Mouse (Mus musculus) megakaryocyte, embryonic 14.5 days (primary cell): ENCODE results near the gene Akain1. TPM values are rescaled to one million over a fixed set of nuclear protein-coding genes. Genes with fewer than 3 reads are reported as not detected.

Source experiments
- H3K27me3 ChIP-seq: replicated peaks from 2 replicates; pipeline ENCODE3; 2012; ENCODE audit warnings: inconsistent platforms
- H3K36me3 ChIP-seq: replicated peaks from 2 replicates; pipeline ENCODE3; 2012; ENCODE audit warnings: low read length, inconsistent platforms, mixed read lengths
- H3K4me1 ChIP-seq: 2 replicates; pipeline ENCODE4 v1.6.1; 2012; ENCODE audit warnings: inconsistent platforms
- H3K4me3 ChIP-seq: replicated peaks from 2 replicates; pipeline ENCODE3; 2012; ENCODE audit warnings: moderate library complexity, mild to moderate bottlenecking, inconsistent platforms
- H3K9me3 ChIP-seq: 2 replicates; pipeline ENCODE4 v1.6.1; 2012; ENCODE audit warnings: inconsistent platforms
- FLI1 ChIP-seq: IDR thresholded peaks from 2 replicates; pipeline ENCODE4 v1.6.1; 2012; ENCODE audit warnings: low read length, inconsistent platforms, mixed read lengths
- GATA1 ChIP-seq: IDR thresholded peaks from 3 replicates; pipeline ENCODE4 v1.6.1; 2012; ENCODE audit warnings: mixed read lengths, low read length, inconsistent platforms, borderline replicate concordance
- polyA plus RNA-seq: library from polyadenylated mRNA; stranded (reverse); fragments of >175 nt; gene quantifications from 2 replicates; pipeline ENCODE4 v1.2.3, GENCODE M21; 2012; ENCODE audit warnings: low replicate concordance; ENCODE audit not compliant: insufficient read depth

The Akain1 gene
- polyA plus RNA-seq, 1 experiment = not detected

DNA sequence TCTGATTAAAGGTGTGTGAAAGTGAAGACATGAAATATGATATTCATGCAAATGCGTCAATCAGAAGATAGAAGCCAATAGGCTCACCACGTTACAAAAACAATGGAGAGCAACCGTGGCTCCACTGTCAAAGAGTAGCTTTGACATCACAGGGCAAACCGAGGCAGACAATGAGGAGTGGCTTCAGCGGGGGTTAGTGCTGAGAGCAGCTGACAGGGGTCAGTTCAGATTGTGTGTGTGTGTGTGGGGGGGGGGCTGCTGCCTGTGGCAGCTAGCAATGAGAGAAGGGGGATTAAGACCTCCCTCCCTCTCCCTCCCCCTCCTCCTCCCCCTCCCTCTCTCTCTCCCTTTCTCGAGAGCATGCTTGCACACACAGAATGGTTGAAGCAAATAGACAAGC is 60.3 kb downstream of the Akain1 start:
- H3K9me3 ChIP-seq = peaks cover 9% of the 10 kb centered on the region
- no peaks in the 10 kb centered on the region for H3K4me1 ChIP-seq
- no peaks in the 10 kb centered on the region for H3K27me3 ChIP-seq
- no peaks in the 10 kb centered on the region for H3K36me3 ChIP-seq
- no peak overlapping the region for H3K4me3 ChIP-seq
- no peak for TF ChIP-seq GATA1
- TF ChIP-seq FLI1 = no peak

DNA sequence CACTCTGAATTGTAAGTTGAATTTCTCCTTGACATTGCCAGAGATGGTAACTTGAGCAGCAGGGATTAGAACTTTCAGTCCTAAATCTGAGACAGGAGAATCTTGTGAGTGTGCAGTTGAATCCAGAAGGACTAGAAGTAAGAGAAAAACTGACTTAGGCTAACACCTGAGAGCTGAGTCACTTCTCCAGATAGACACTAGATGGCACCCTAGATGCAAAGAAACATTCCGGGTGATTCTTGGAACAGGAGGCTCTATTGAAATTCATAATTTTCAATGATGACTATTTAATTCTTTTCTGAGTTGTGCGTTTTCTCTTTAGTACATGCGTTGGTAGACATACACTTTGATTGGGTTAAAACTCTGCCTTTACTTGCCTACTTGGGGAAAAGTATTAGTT is 66.9 kb downstream of the Akain1 start:
- no peak overlapping the region for H3K4me3 ChIP-seq
- no peak for TF ChIP-seq GATA1
- TF ChIP-seq FLI1 = no peak
- no peaks in the 10 kb centered on the region for H3K4me1 ChIP-seq
- peaks cover 14% of the 10 kb centered on the region; the same call in 1 of the 2 replicates for H3K9me3 ChIP-seq
- H3K27me3 ChIP-seq = no peaks in the 10 kb centered on the region
- H3K36me3 ChIP-seq = no peaks in the 10 kb centered on the region

DNA sequence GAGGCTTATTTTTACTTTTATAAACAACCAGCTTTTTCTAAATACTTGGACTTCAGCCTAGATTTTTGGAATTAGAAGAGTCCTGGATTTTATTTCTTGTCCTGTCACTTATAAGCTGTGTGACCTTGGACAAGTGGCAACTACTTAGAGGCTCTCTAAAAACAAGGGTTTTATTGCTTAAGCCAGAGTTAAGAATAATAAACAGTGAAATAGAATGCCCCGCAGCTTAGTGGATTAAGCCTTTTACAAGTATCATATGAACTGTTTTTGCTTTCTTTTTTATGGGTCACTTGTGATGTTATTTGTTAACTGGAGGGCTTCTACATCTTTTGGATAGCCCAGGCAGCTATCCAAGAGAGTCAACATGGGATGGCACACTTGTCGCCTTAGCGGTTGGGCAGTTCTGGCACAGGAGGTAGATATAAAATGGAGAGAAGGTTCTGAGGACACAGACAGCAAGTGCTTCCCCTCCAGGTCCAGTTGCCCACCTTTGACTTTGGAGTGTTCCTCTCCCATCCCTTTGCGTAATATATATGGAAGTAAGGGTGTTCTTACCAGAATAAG is 77.3 kb downstream of the Akain1 start:
- no peak for TF ChIP-seq FLI1
- TF ChIP-seq GATA1 = no peak
- no peaks in the 10 kb centered on the region for H3K4me1 ChIP-seq
- no peak overlapping the region for H3K4me3 ChIP-seq
- H3K36me3 ChIP-seq = no peaks in the 10 kb centered on the region
- no peaks in the 10 kb centered on the region for H3K27me3 ChIP-seq
- peaks cover 15% of the 10 kb centered on the region for H3K9me3 ChIP-seq

DNA sequence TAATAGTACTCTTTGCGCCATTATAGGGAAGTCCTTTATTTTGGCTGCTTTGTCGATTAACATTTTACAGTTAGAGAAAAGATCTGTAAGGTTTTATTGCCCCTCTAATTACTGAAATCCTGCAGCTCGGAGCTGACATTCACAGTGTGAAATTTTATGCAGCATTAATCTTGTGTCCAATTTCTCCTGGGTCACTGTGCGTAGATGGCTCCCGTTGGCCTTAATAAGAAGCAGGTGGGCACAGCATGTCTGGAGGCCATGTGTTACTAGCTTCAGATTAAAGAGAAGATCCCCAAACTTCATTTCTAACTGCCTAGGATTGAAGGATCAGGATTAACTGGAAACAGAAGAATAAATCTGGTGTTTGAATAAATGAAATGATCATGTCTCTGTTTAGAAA is 92.3 kb downstream of the Akain1 start:
- Histone ChIP-seq H3K36me3 (no peaks in the 10 kb centered on the region), H3K27me3 (no peaks in the 10 kb centered on the region), H3K9me3 (peaks cover 6% of the 10 kb centered on the region), H3K4me1 (no peaks in the 10 kb centered on the region), H3K4me3 (no peak overlapping the region)
- TF ChIP-seq GATA1 = no peak
- TF ChIP-seq FLI1 = no peak

Other genes with a start within 250 kb of the Akain1 start
- 0.57 TPM in 1 of 2 replicates, not detected in the other for gene Zbtb14, start 56.3 kb upstream of the Akain1 start, polyA plus RNA-seq